Mouse (Mus musculus): ENCODE measurements at regions not wholly inside any gene's neighbourhood (a gene's known extent, or its start where the extent isn't known, plus 50 kb on each side); places are given as distances from the start of the nearest gene placed in this dataset.

DNA sequence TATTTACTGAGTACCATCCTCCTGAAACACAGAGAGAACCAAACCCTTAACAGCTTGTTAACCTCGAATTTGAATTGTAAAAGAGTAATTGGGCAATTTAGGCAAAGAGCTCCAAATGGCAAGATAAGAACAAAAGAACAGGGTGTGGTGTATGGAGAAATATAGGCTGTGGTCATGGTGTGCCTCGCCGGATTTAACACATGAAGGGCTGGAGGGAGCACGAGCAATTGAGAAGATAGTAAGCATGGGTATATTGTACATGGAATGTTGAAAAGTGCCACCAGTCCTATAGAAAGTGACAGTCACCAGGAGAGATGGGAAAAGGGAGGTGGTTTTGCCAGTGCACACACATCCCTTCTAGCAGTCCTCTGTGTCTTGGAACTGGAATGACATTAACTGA, 164.5 kb upstream of the Lrig3 start:
- Histone ChIP-seq H3K4me1 (replicated peaks) (0 out of 2 replicates have a peak, but pooled peaks cover 4% of the 10 kb centered on the region), H3K36me3 (no peaks in the 10 kb centered on the region), H3K27ac (replicated peaks) (no peak overlapping the region), H3K4me2 (no peak overlapping the region), H3K27me3 (no peaks in the 10 kb centered on the region), H3K4me3 (no peak overlapping the region), H3K9ac (no peak overlapping the region), H3K9me3 (no peaks in the 10 kb centered on the region)
- no peak for ATAC-seq (ENCODE audit: low FRiP score, low read depth)
- WGBS: 51% methylated on average over 4 of the region's 4 CpGs

DNA sequence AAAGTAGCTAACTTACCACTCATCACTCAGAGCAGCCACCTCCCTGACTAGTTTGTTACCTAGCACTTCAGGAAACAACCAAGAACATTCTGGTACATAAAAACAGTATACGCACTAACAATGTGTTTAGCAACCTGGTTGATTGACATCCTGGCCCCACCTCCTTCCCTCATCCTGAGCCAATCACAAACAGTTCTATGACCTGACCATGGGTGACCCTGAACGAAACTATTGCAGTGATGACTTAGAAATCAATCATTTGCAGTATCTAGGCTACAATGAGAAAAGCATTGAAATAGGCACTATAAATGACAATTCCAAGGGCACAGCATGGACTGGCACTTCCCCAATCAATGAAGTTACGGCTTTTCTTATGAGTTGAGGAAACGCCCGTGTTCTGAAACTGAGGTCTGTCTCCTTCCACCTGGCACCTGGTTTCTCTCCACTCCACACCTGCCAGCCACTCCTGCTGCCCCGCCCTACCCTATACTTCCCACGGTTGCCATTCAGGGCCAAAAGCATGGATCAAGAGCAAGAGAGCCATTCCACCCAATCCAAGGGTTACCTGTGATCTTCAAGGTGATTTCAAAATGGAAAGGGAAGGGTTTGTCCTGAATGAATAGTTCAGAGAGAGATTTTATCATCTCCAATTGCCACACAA, 162.9 kb upstream of the Lrig3 start:
- WGBS: 92% methylated on average over 7 of the region's 7 CpGs
- ATAC-seq (ENCODE audit: low FRiP score, low read depth): no peak

DNA sequence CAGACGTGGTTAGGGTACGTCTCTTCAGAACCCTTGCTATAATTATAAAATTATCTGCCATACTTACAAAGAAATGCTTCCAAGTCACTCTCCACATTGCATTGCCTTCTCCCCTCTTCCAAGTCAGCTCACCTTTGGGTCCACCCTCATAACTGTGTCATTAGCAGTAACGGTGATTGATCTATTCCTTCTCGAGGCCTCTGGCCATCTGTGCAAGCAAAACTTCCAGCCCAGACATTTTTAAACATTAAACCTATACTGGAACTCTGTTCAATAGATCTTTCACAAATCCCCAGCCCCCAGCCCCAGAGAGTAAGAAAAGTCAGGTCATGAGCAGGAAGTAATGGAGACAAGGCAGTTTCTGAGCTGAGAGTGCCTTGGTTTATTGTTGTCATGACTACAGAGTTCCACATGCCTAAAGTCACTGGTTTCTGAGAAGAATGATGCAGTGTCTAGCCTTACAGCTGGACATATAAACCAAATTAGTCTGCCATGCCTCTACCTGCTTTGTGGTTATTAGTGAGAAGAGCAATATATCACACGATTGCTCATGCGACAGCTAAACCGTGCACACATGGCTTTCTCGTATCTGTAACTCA, 156.1 kb upstream of the Lrig3 start:
- no peak overlapping the region for H3K4me2 ChIP-seq

More for the DNA sequence above, 162.9 kb upstream of the Lrig3 start:
- H3K9ac ChIP-seq: no peak overlapping the region
- no peaks in the 10 kb centered on the region for H3K27me3 ChIP-seq
- no peak overlapping the region for H3K4me3 ChIP-seq
- H3K4me1 ChIP-seq (replicated peaks): 0 out of 2 replicates have a peak, but pooled peaks cover 4% of the 10 kb centered on the region
- H3K9me3 ChIP-seq: no peaks in the 10 kb centered on the region
- no peaks in the 10 kb centered on the region for H3K36me3 ChIP-seq
- no peak overlapping the region for H3K27ac ChIP-seq (replicated peaks)
- H3K4me2 ChIP-seq: no peak overlapping the region

DNA sequence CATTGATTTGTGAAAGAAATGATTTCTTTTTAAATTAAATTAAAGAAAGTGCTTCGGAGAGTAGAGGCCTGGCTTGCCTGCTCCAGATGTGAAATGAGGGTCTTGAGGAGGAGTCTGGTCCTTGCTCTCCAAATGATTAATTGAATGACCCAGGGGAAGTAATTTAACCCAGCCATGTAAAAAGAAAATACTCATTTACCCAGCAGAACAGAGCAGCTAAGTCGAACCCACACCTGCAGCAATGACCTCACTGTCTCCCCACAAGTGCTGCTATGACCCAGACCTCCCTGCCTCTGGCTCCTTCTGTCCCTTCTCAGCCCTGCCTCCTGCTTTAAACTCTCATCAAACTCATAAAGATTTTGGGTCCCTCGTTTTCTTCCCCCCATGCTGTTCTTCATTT, 155.4 kb upstream of the Lrig3 start:
- H3K27ac ChIP-seq (replicated peaks): no peak overlapping the region
- H3K4me3 ChIP-seq: no peak overlapping the region
- H3K36me3 ChIP-seq: no peaks in the 10 kb centered on the region
- ATAC-seq (ENCODE audit: low FRiP score, low read depth): no peak
- no peaks in the 10 kb centered on the region for H3K27me3 ChIP-seq
- 47% methylated on average over 3 of the region's 3 CpGs for WGBS
- H3K9ac ChIP-seq: no peak overlapping the region
- H3K4me1 ChIP-seq (replicated peaks): peaks cover 10% of the 10 kb centered on the region; the same call in 1 of the 2 replicates
- H3K4me2 ChIP-seq: no peak overlapping the region
- no peaks in the 10 kb centered on the region for H3K9me3 ChIP-seq

More for the DNA sequence above, 156.1 kb upstream of the Lrig3 start:
- Histone ChIP-seq H3K27me3 (no peaks in the 10 kb centered on the region), H3K36me3 (no peaks in the 10 kb centered on the region), H3K4me3 (no peak overlapping the region), H3K9ac (no peak overlapping the region), H3K4me1 (replicated peaks) (peaks cover 10% of the 10 kb centered on the region; the same call in 1 of the 2 replicates), H3K9me3 (no peaks in the 10 kb centered on the region), H3K27ac (replicated peaks) (no peak overlapping the region)
- ATAC-seq (ENCODE audit: low FRiP score, low read depth): peak; percentile 45; the same call in 1 of the 2 replicates
- WGBS: 62% methylated on average over 8 of the region's 8 CpGs

DNA sequence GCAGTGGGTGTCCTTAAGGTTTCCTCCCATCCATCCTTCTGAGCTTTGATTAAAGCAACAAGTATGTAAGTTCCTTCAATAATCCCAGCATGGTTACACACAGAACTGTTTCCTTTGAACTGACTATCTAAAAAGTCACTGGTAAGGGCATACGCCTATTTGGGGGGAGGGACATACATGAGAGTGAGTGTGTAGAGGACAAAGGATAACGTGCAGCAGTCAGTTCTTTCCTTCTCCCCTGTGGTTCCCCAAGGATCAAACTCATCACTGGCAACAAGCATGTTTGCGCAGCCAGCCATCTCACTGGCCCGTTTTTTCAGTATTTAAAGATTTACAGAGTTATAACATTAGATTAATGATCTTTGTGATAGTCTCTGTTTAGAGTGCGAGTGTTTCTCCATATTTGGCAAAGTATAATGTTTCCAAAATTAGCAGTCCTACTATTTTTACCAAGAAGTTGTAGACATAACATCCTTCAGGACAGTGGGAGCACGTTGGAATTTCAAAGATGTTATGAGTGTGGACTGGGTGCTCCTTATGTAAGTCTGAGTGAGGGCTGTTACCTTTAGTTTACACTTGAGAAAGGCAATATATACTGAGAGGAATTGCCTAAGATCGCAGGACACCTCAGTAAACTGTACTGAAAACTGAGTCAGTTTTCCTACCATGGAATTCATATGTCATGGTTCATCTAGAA, 151.6 kb upstream of the Lrig3 start:
- Histone ChIP-seq H3K4me2 (no peak overlapping the region), H3K4me1 (replicated peaks) (peaks cover 10% of the 10 kb centered on the region; the same call in 1 of the 2 replicates), H3K27ac (replicated peaks) (no peak overlapping the region), H3K4me3 (no peak overlapping the region), H3K27me3 (no peaks in the 10 kb centered on the region), H3K36me3 (no peaks in the 10 kb centered on the region), H3K9me3 (no peaks in the 10 kb centered on the region), H3K9ac (no peak overlapping the region)
- WGBS: 79% methylated on average over 7 of the region's 7 CpGs
- ATAC-seq (ENCODE audit: low FRiP score, low read depth): no peak

DNA sequence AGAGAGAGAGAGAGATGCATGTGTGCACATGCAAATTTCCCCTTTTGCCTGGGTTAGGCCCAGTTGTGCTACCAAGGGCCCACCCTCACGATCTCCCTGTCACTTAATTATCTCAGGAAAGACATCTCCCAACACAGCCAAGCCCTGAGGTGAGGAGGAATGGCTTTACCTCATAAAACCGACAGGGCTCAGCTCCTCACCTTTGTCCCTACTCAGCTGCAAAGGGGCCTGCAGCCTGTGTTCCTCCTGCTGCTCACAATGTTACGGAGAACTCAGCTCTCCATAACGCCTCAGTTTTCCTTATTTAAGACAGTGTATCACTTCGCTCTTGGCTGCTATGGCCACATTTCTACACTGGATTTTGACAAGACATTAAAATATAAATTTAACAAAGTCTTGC, 133.8 kb upstream of the Lrig3 start:
- ATAC-seq (ENCODE audit: low FRiP score, low read depth): no peak
- H3K27me3 ChIP-seq: no peaks in the 10 kb centered on the region
- 67% methylated on average over 5 of the region's 5 CpGs for WGBS

DNA sequence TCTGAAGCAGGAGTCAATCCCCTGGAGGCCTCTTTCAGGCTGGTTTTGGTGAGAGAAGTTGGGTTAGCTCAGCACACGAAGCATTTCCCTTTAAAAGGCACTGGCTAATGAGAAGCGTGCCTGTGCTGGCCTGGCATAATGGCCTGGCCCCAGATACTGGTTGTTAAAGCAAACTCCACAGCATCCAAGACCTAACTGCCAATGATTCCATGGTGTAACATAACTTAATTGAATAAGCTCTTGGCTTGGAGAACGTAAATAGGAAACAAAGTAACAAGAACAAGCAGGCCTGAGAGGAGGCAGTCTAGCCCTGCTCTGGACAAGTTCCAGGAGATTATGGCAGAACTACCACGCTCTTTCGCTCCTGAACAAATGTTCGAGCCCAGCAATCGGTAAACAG, 133.2 kb upstream of the Lrig3 start:
- Histone ChIP-seq H3K4me3 (no peak overlapping the region), H3K27ac (replicated peaks) (no peak overlapping the region), H3K4me2 (no peak overlapping the region), H3K36me3 (no peaks in the 10 kb centered on the region), H3K9me3 (no peaks in the 10 kb centered on the region), H3K4me1 (replicated peaks) (no peaks in the 10 kb centered on the region), H3K27me3 (no peaks in the 10 kb centered on the region), H3K9ac (no peak overlapping the region)
- no peak for ATAC-seq (ENCODE audit: low FRiP score, low read depth)
- 66% methylated on average over 7 of the region's 7 CpGs for WGBS

More for the DNA sequence above, 133.8 kb upstream of the Lrig3 start:
- H3K4me2 ChIP-seq: no peak overlapping the region
- H3K9me3 ChIP-seq: no peaks in the 10 kb centered on the region
- H3K4me3 ChIP-seq: no peak overlapping the region
- H3K36me3 ChIP-seq: no peaks in the 10 kb centered on the region
- H3K9ac ChIP-seq: no peak overlapping the region
- H3K27ac ChIP-seq (replicated peaks): no peak overlapping the region
- H3K4me1 ChIP-seq (replicated peaks): no peaks in the 10 kb centered on the region

DNA sequence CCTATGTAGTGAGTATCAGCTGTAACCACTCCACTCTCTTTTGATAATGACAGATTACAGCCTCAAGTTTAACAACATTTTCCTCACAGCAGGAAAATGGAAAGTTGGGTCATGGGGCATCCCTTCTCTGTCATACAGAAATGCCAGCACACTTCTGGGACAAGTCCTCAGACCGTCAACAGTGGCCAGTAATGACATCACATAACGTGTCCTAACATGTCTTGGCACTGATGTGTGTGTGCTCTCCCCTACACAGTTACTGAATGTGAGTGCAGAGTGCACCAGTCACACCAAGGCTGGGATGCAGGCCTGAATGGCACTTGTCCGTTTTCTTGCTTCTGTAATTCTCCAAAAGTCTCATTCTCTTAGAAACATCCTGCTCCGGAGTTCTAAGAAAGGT, 132.0 kb upstream of the Lrig3 start:
- Histone ChIP-seq H3K9me3 (no peaks in the 10 kb centered on the region), H3K4me2 (no peak overlapping the region), H3K4me1 (replicated peaks) (peaks cover 1% of the 10 kb centered on the region), H3K36me3 (no peaks in the 10 kb centered on the region), H3K9ac (no peak overlapping the region), H3K27me3 (no peaks in the 10 kb centered on the region), H3K4me3 (no peak overlapping the region), H3K27ac (replicated peaks) (no peak overlapping the region)
- 80% methylated on average over 4 of the region's 4 CpGs for WGBS
- ATAC-seq (ENCODE audit: low FRiP score, low read depth): no peak

DNA sequence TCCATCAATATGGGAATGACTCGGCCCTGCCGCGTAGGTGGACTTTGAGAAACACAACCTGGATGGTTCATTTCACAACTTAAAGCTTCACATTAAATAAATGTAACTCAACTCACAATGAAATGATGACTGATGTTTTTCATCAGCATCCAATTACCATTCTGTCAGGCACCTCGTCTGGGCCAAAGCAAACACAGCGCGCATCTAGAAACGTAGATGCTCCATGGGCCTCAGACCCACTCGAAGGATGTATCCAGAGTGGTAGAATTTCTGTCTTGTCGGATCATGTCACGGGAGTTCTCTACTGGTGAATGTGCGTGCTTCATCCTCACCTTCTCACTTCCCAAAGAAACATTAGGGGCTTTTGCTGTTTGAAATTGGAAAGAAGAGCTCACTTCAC, 127.0 kb upstream of the Lrig3 start:
- H3K36me3 ChIP-seq: no peaks in the 10 kb centered on the region
- ATAC-seq (ENCODE audit: low FRiP score, low read depth): no peak
- no peak overlapping the region for H3K4me2 ChIP-seq
- WGBS: 68% methylated on average over 11 of the region's 11 CpGs
- no peak overlapping the region for H3K4me3 ChIP-seq
- H3K27ac ChIP-seq (replicated peaks): 0 out of 2 replicates have a peak overlapping the region, but pooled peaks have one; percentile 8
- no peaks in the 10 kb centered on the region for H3K9me3 ChIP-seq
- H3K9ac ChIP-seq: no peak overlapping the region
- H3K4me1 ChIP-seq (replicated peaks): peaks cover 14% of the 10 kb centered on the region
- H3K27me3 ChIP-seq: no peaks in the 10 kb centered on the region

DNA sequence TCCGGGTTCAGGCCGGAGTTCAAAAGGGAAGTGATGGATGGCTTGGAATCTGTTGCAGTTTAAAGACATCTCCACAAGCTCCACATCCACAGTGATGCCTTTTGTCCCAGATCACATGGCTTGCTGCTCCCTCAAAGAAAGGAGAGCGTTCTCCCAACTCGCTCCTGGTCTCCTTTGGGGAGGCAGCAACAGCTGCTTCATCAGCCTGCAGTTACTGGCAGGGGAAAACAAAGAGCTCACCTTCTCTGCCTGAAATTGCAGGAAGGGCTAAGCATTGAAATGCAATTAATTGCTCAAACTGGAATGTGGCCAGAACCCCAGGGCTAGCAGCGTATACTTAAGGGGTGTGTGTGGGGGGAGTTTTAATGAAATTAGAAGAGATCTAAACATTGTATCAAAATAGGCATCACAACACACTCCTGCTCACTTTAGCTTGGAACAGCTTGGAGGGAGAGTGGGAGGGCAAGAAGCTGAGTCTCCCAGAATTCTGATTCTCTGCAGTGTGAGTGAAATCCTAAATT, 126.3 kb upstream of the Lrig3 start:
- H3K9ac ChIP-seq: no peak overlapping the region
- H3K27ac ChIP-seq (replicated peaks): 0 out of 2 replicates have a peak overlapping the region, but pooled peaks have one; percentile 8
- no peak overlapping the region for H3K4me3 ChIP-seq
- peaks cover 14% of the 10 kb centered on the region for H3K4me1 ChIP-seq (replicated peaks)
- H3K27me3 ChIP-seq: no peaks in the 10 kb centered on the region
- no peaks in the 10 kb centered on the region for H3K9me3 ChIP-seq
- no peak for ATAC-seq (ENCODE audit: low FRiP score, low read depth)
- H3K36me3 ChIP-seq: no peaks in the 10 kb centered on the region
- peak overlapping the region; percentile 33 for H3K4me2 ChIP-seq
- 10% methylated on average over 5 of the region's 5 CpGs for WGBS

DNA sequence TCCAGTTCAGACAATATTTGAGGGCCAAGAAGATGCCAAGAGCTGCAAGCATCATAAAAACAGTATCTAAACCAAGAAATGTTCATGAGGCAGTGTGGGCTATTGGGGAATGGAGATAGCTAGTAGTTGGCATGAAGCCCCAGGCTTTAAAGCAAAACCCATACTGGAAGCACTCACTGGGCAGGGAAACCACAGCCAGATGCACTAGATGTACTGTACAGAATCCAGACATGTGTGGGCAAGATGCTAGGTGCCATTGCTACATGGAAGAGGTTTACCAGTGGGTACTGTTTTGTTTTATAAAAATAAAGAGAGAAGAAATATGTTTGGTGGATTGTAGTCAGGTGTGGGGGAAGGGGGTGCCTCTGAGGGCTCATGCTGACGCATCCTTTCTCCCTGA, 125.6 kb upstream of the Lrig3 start:
- Histone ChIP-seq H3K4me3 (no peak overlapping the region), H3K27ac (replicated peaks) (no peak overlapping the region), H3K27me3 (no peaks in the 10 kb centered on the region), H3K9me3 (no peaks in the 10 kb centered on the region), H3K9ac (no peak overlapping the region), H3K4me2 (no peak overlapping the region), H3K36me3 (no peaks in the 10 kb centered on the region), H3K4me1 (replicated peaks) (peaks cover 17% of the 10 kb centered on the region)
- WGBS: 80% methylated on average over 1 of the region's 1 CpGs
- no peak for ATAC-seq (ENCODE audit: low FRiP score, low read depth)

DNA sequence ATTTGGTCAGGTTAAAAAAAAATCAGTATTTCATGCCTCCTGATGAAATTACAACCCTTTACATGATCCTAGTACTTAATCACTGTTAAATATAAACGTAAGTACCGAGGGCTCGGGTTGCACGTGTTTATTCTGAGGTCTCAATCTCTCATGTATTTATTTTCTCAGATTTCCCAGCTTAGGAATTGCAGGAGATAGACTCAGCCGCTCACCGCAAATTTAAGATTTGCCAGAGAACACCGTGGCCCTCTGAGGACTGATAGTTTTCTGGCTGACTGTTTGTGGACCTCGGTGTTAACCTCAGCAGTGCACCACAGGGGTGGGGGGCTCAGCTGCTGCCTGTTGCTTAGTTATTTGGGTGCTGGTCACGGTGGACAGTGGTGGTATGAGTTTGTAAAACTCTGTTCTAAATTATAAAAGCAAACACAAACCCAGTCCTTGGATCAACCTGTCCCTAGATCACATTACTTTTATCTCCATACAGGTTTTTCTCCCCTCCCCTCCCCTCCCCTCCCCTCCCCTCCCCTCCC, 121.6 kb upstream of the Lrig3 start:
- no peak overlapping the region for H3K4me2 ChIP-seq
- no peak for ATAC-seq (ENCODE audit: low FRiP score, low read depth)
- H3K27ac ChIP-seq (replicated peaks): no peak overlapping the region
- peaks cover 12% of the 10 kb centered on the region for H3K4me1 ChIP-seq (replicated peaks)
- 67% methylated on average over 9 of the region's 9 CpGs for WGBS
- no peaks in the 10 kb centered on the region for H3K9me3 ChIP-seq
- H3K27me3 ChIP-seq: no peaks in the 10 kb centered on the region
- no peaks in the 10 kb centered on the region for H3K36me3 ChIP-seq
- H3K9ac ChIP-seq: no peak overlapping the region
- no peak overlapping the region for H3K4me3 ChIP-seq

Data from hindbrain, embryonic 15.5 days (tissue).